Mouse (Mus musculus) brain, embryonic 14.5 days (tissue): ENCODE measurements at regions not wholly inside any gene's neighbourhood (a gene's known extent, or its start where the extent isn't known, plus 50 kb on each side); places are given as distances from the start of the nearest gene placed in this dataset.

Experiments
- CTCF ChIP-seq: fragments of 200-500 bp; IDR thresholded peaks from 2 replicates; pipeline ENCODE4 v1.5.1; 2012; ENCODE audit warnings: inconsistent platforms, mild to moderate bottlenecking, moderate library complexity, borderline replicate concordance; ENCODE audit not compliant: insufficient read depth, insufficient read length; ENCODE audit errors: extremely low read depth
- POLR2A ChIP-seq: fragments of 200-500 bp; IDR thresholded peaks from 2 replicates; pipeline ENCODE4 v1.6.1; 2012; ENCODE audit warnings: mild to moderate bottlenecking, inconsistent platforms, borderline replicate concordance; ENCODE audit not compliant: poor library complexity, insufficient read depth, insufficient read length, severe bottlenecking; ENCODE audit errors: extremely low read depth

- no peak for TF ChIP-seq CTCF
- no peak for TF ChIP-seq POLR2A
These were observed 71.7 kb upstream of the Mpp6 start for GRCm38 (mm10) chr6:50038369-50038768.
